Mouse (Mus musculus) thymus, adult 2 months (tissue): Measurements from ENCODE around the gene Naalad2.

Source experiments
- CTCF ChIP-seq: fragments of 200-500 bp; IDR thresholded peaks from 2 replicates; pipeline ENCODE4 v1.5.1; 2012; ENCODE audit warnings: mild to moderate bottlenecking, control low read depth, low read length, moderate library complexity, borderline replicate concordance; ENCODE audit not compliant: control insufficient read depth, poor library complexity, insufficient read depth; ENCODE audit errors: extremely low read depth
- POLR2A ChIP-seq: fragments of 200-500 bp; IDR thresholded peaks from 2 replicates; pipeline ENCODE4 v1.6.1; 2012; ENCODE audit warnings: mild to moderate bottlenecking, low read length, control low read depth, moderate library complexity; ENCODE audit not compliant: control insufficient read depth, poor library complexity, insufficient read depth; ENCODE audit errors: extremely low read depth

- no peak for TF ChIP-seq POLR2A
- TF ChIP-seq CTCF, result no peak
Measured at GRCm38 (mm10) chr9:18319990-18320389, 82.8 kb downstream of the Naalad2 start.
